Mouse (Mus musculus) spleen, adult 2 months (tissue): Measurements from ENCODE around the gene Gm44965.

Source experiments
- CTCF ChIP-seq: fragments of 200-500 bp; IDR thresholded peaks from 2 replicates; pipeline ENCODE4 v1.5.1; 2011; ENCODE audit warnings: mild to moderate bottlenecking, inconsistent platforms; ENCODE audit not compliant: insufficient read depth, insufficient read length, insufficient replicate concordance; ENCODE audit errors: extremely low read depth
- POLR2A ChIP-seq: fragments of 200-500 bp; IDR thresholded peaks from 2 replicates; pipeline ENCODE4 v1.6.1; 2011; ENCODE audit warnings: low read depth, low read length, inconsistent platforms

GRCm38 (mm10) chr6:48668022-48668421 lies 74.3 kb downstream of the Gm44965 start:
- TF ChIP-seq POLR2A = no peak
- TF ChIP-seq CTCF = no peak
